Mouse (Mus musculus) embryonic facial prominence, embryonic 12.5 days (tissue): ENCODE measurements around the gene Wasf2. TPM values are rescaled to one million over a fixed set of nuclear protein-coding genes. Genes with fewer than 3 reads are reported as not detected.

Experiments
- ATAC-seq: fragments of 200-750 bp; cut with Nextera tagmentation; 2 replicates; pipeline ENCODE4 v1.8.0; 2017; ENCODE audit not compliant: insufficient number of reproducible peaks, insufficient read depth, low FRiP score, low TSS enrichment
- H3K27ac ChIP-seq: fragments of 300-500 bp; sonication (generic); 2 replicates; pipeline ENCODE4 v1.5.1; 2016; ENCODE audit warnings: mild to moderate bottlenecking
- H3K27me3 ChIP-seq: fragments of 300-500 bp; sonication (generic); 2 replicates; pipeline ENCODE4 v1.6.1; 2016; ENCODE audit warnings: mild to moderate bottlenecking, moderate library complexity
- H3K36me3 ChIP-seq: fragments of 300-500 bp; sonication (generic); 2 replicates; pipeline ENCODE4 v1.6.1; 2016; ENCODE audit warnings: mild to moderate bottlenecking
- H3K4me1 ChIP-seq: fragments of 300-500 bp; sonication (generic); 2 replicates; pipeline ENCODE4 v1.6.1; 2016
- H3K4me2 ChIP-seq: fragments of 300-500 bp; sonication (generic); replicated peaks from 2 replicates; pipeline ENCODE4 v1.6.1; 2016; ENCODE audit warnings: mild to moderate bottlenecking, moderate library complexity
- H3K4me3 ChIP-seq: fragments of 300-500 bp; sonication (generic); 2 replicates; pipeline ENCODE4 v1.5.1; 2016; ENCODE audit warnings: mild to moderate bottlenecking
- H3K9ac ChIP-seq: fragments of 300-500 bp; sonication (generic); 2 replicates; pipeline ENCODE4 v1.6.1; 2016; ENCODE audit warnings: mild to moderate bottlenecking, moderate library complexity
- H3K9me3 ChIP-seq: fragments of 300-500 bp; sonication (generic); 2 replicates; pipeline ENCODE4 v1.6.1; 2016; ENCODE audit warnings: mild to moderate bottlenecking, moderate library complexity
- WGBS: fragments of 180-500 bp; shearing (Covaris S2); methylation state at CpG from one replicate; pipeline ENCODE4 v1.1.7; 2016; 5-methylcytosine and 5-hydroxymethylcytosine counted together
- polyA plus RNA-seq: library from polyadenylated mRNA; unstranded; fragments of >200 nt; fragmentation: Nextera tagmentation; extraction: Ambion mirVana; gene quantifications from 2 replicates; pipeline ENCODE4 v1.2.1, GENCODE M21; 2016

The Wasf2 gene
- polyA plus RNA-seq, 1 experiment from 2014 or later = 88.4 TPM

- Histone ChIP-seq H3K4me1 (peaks cover 57% of the 10 kb centered on the region), H3K4me2 (no peak overlapping the region), H3K27me3 (no peaks in the 10 kb centered on the region), H3K4me3 (no peak overlapping the region), H3K9ac (peak overlapping the region; percentile 15; the same call in 1 of the 2 replicates), H3K27ac (peak overlapping the region; percentile 78), H3K36me3 (peaks cover 35% of the 10 kb centered on the region), H3K9me3 (no peaks in the 10 kb centered on the region)
- WGBS = 20% methylated on average over 13 of the region's 13 CpGs
- ATAC-seq = no peak
These were observed 67.5 kb downstream of the Wasf2 start for GRCm38 (mm10) chr4:133197801-133198286.

GRCm38 (mm10) chr4:133198337-133199180 is 68.3 kb downstream of the Wasf2 start:
- H3K36me3 ChIP-seq = peaks cover 27% of the 10 kb centered on the region
- H3K9me3 ChIP-seq = no peaks in the 10 kb centered on the region
- H3K4me3 ChIP-seq = no peak overlapping the region
- H3K4me2 ChIP-seq = no peak overlapping the region
- peaks cover 58% of the 10 kb centered on the region for H3K4me1 ChIP-seq
- peak overlapping the region; percentile 78 for H3K27ac ChIP-seq
- ATAC-seq = no peak
- H3K27me3 ChIP-seq = no peaks in the 10 kb centered on the region
- H3K9ac ChIP-seq = 0 out of 2 replicates have a peak overlapping the region, but pooled peaks have one; percentile 2
- 18% methylated on average over 19 of the region's 19 CpGs for WGBS

- 53% methylated on average over 6 of the region's 6 CpGs for WGBS
These were observed 69.4 kb downstream of the Wasf2 start for GRCm38 (mm10) chr4:133199743-133200142.

GRCm38 (mm10) chr4:133200343-133200742 is 70.0 kb downstream of the Wasf2 start:
- WGBS = 40% methylated on average over 21 of the region's 21 CpGs
- Histone ChIP-seq H3K36me3 (peaks cover 14% of the 10 kb centered on the region), H3K9me3 (no peaks in the 10 kb centered on the region), H3K9ac (no peak overlapping the region), H3K27me3 (no peaks in the 10 kb centered on the region), H3K4me3 (no peak overlapping the region), H3K4me2 (no peak overlapping the region), H3K4me1 (peaks cover 69% of the 10 kb centered on the region), H3K27ac (peak overlapping the region; percentile 58)
- no peak for ATAC-seq

More at GRCm38 (mm10) chr4:133199743-133200142, 69.4 kb downstream of the Wasf2 start:
- H3K27ac ChIP-seq = peak overlapping the region; percentile 58; the same call in 1 of the 2 replicates
- peaks cover 67% of the 10 kb centered on the region for H3K4me1 ChIP-seq
- no peak for ATAC-seq
- H3K4me2 ChIP-seq = no peak overlapping the region
- H3K9ac ChIP-seq = no peak overlapping the region
- H3K36me3 ChIP-seq = peaks cover 17% of the 10 kb centered on the region
- no peaks in the 10 kb centered on the region for H3K27me3 ChIP-seq
- no peaks in the 10 kb centered on the region for H3K9me3 ChIP-seq
- H3K4me3 ChIP-seq = no peak overlapping the region

GRCm38 (mm10) chr4:133201006-133201771 is 70.9 kb downstream of the Wasf2 start:
- H3K36me3 ChIP-seq = peaks cover 6% of the 10 kb centered on the region
- no peak for ATAC-seq
- peaks cover 67% of the 10 kb centered on the region for H3K4me1 ChIP-seq
- no peak overlapping the region for H3K4me2 ChIP-seq
- no peak overlapping the region for H3K9ac ChIP-seq
- H3K4me3 ChIP-seq = no peak overlapping the region
- H3K27ac ChIP-seq = peak overlapping the region; percentile 58
- 65% methylated on average over 8 of the region's 8 CpGs for WGBS
- H3K27me3 ChIP-seq = no peaks in the 10 kb centered on the region
- H3K9me3 ChIP-seq = no peaks in the 10 kb centered on the region

- no peaks in the 10 kb centered on the region for H3K9me3 ChIP-seq
- ATAC-seq = no peak
- no peak overlapping the region for H3K4me2 ChIP-seq
- H3K9ac ChIP-seq = no peak overlapping the region
- H3K4me3 ChIP-seq = no peak overlapping the region
- 89% methylated on average over 3 of the region's 3 CpGs for WGBS
- H3K27ac ChIP-seq = no peak overlapping the region
- H3K4me1 ChIP-seq = peaks cover 57% of the 10 kb centered on the region
- no peaks in the 10 kb centered on the region for H3K27me3 ChIP-seq
- 0 out of 2 replicates have a peak, but pooled peaks cover under 1% of the 10 kb centered on the region for H3K36me3 ChIP-seq
These were observed 71.9 kb downstream of the Wasf2 start for GRCm38 (mm10) chr4:133202254-133202653.

GRCm38 (mm10) chr4:133203591-133203990 is 73.3 kb downstream of the Wasf2 start:
- Histone ChIP-seq H3K27ac (no peak overlapping the region), H3K4me2 (no peak overlapping the region), H3K27me3 (no peaks in the 10 kb centered on the region), H3K9ac (no peak overlapping the region), H3K36me3 (no peaks in the 10 kb centered on the region), H3K4me3 (no peak overlapping the region), H3K9me3 (no peaks in the 10 kb centered on the region), H3K4me1 (peaks cover 43% of the 10 kb centered on the region)
- ATAC-seq = no peak
- WGBS = 81% methylated on average over 3 of the region's 3 CpGs

- Histone ChIP-seq H3K36me3 (no peaks in the 10 kb centered on the region), H3K9me3 (no peaks in the 10 kb centered on the region), H3K9ac (no peak overlapping the region; the same call in 1 of the 2 replicates), H3K4me1 (peaks cover 37% of the 10 kb centered on the region), H3K4me2 (no peak overlapping the region), H3K27ac (0 out of 2 replicates have a peak overlapping the region, but pooled peaks have one; percentile 2), H3K4me3 (no peak overlapping the region), H3K27me3 (no peaks in the 10 kb centered on the region)
- WGBS = 37% methylated on average over 7 of the region's 7 CpGs
- no peak for ATAC-seq
These were observed 74.1 kb downstream of the Wasf2 start for GRCm38 (mm10) chr4:133204379-133204778.

- Histone ChIP-seq H3K9me3 (no peaks in the 10 kb centered on the region), H3K4me2 (no peak overlapping the region), H3K27ac (no peak overlapping the region), H3K4me3 (no peak overlapping the region), H3K36me3 (no peaks in the 10 kb centered on the region), H3K4me1 (peaks cover 21% of the 10 kb centered on the region), H3K9ac (no peak overlapping the region), H3K27me3 (peaks cover 39% of the 10 kb centered on the region)
- ATAC-seq = no peak
- 4% methylated on average over 11 of the region's 11 CpGs for WGBS
These were observed 79.1 kb downstream of the Wasf2 start for GRCm38 (mm10) chr4:133209366-133209765.

GRCm38 (mm10) chr4:133210023-133210787 is 79.9 kb downstream of the Wasf2 start:
- no peak for ATAC-seq
- H3K9ac ChIP-seq = no peak overlapping the region
- H3K4me2 ChIP-seq = no peak overlapping the region
- no peak overlapping the region for H3K27ac ChIP-seq
- H3K4me3 ChIP-seq = no peak overlapping the region
- 93% methylated on average over 24 of the region's 24 CpGs for WGBS
- H3K36me3 ChIP-seq = no peaks in the 10 kb centered on the region
- no peaks in the 10 kb centered on the region for H3K9me3 ChIP-seq
- H3K27me3 ChIP-seq = peaks cover 41% of the 10 kb centered on the region
- H3K4me1 ChIP-seq = peaks cover 15% of the 10 kb centered on the region

- Histone ChIP-seq H3K9me3 (no peaks in the 10 kb centered on the region), H3K4me3 (no peak overlapping the region), H3K4me1 (peaks cover 15% of the 10 kb centered on the region), H3K9ac (no peak overlapping the region), H3K27ac (no peak overlapping the region), H3K4me2 (no peak overlapping the region), H3K36me3 (no peaks in the 10 kb centered on the region), H3K27me3 (peaks cover 41% of the 10 kb centered on the region)
- 91% methylated on average over 19 of the region's 19 CpGs for WGBS
- ATAC-seq = no peak
These were observed 80.6 kb downstream of the Wasf2 start for GRCm38 (mm10) chr4:133210788-133211390.
